Mouse (Mus musculus) lung, postnatal 14 days (tissue): ENCODE measurements at regions not wholly inside any gene's neighbourhood (a gene's known extent, or its start where the extent isn't known, plus 50 kb on each side); places are given as distances from the start of the nearest gene placed in this dataset.

Experiments used
- DNase-seq: peaks from one replicate; pipeline ENCODE4 v3.0.0; 2021

- DNase-seq = no peak
Observed at GRCm38 (mm10) chr4:22047730-22048455, 116.8 kb downstream of the Faxc start.

GRCm38 (mm10) chr4:22066785-22067433, 135.8 kb downstream of the Faxc start:
- DNase-seq = no peak

GRCm38 (mm10) chr4:22067678-22068299, 136.7 kb downstream of the Faxc start:
- no peak for DNase-seq

- no peak for DNase-seq
Observed at GRCm38 (mm10) chr4:22088209-22088787, 157.2 kb downstream of the Faxc start.

- no peak for DNase-seq
Observed at GRCm38 (mm10) chr4:22089637-22090041, 158.5 kb downstream of the Faxc start.

- no peak for DNase-seq
Observed at GRCm38 (mm10) chr4:22090536-22090935, 159.4 kb downstream of the Faxc start.

GRCm38 (mm10) chr4:22092551-22092950, 161.4 kb downstream of the Faxc start:
- DNase-seq = no peak

- DNase-seq = no peak
Observed at GRCm38 (mm10) chr4:22095257-22096031, 164.3 kb downstream of the Faxc start.

GRCm38 (mm10) chr4:22098605-22099004, 167.5 kb downstream of the Faxc start:
- DNase-seq = no peak

GRCm38 (mm10) chr4:22102478-22102877, 171.3 kb downstream of the Faxc start:
- no peak for DNase-seq

- no peak for DNase-seq
Observed at GRCm38 (mm10) chr4:22103001-22103587, 172.0 kb downstream of the Faxc start.

GRCm38 (mm10) chr4:22106883-22107282, 175.8 kb downstream of the Faxc start:
- DNase-seq = no peak

GRCm38 (mm10) chr4:22109410-22109809, 178.3 kb downstream of the Faxc start:
- no peak for DNase-seq

- DNase-seq = no peak
Observed at GRCm38 (mm10) chr4:22110400-22110799, 179.3 kb downstream of the Faxc start.

- no peak for DNase-seq
Observed at GRCm38 (mm10) chr4:22112209-22112608, 181.1 kb downstream of the Faxc start.

- no peak for DNase-seq
Observed at GRCm38 (mm10) chr4:22114451-22114850, 183.3 kb downstream of the Faxc start.

- DNase-seq = no peak
Observed at GRCm38 (mm10) chr4:22119877-22120276, 188.7 kb downstream of the Faxc start.

- DNase-seq = no peak
Observed at GRCm38 (mm10) chr4:22120953-22121352, 189.8 kb downstream of the Faxc start.

GRCm38 (mm10) chr4:22121397-22121796, 190.3 kb downstream of the Faxc start:
- DNase-seq = no peak

GRCm38 (mm10) chr4:22124836-22125235, 193.7 kb downstream of the Faxc start:
- no peak for DNase-seq

GRCm38 (mm10) chr4:22130511-22130910, 199.4 kb downstream of the Faxc start:
- DNase-seq = no peak
